Comparison of ENCODE assay signal across 28 mouse cellular contexts in the genomic region with DNA sequence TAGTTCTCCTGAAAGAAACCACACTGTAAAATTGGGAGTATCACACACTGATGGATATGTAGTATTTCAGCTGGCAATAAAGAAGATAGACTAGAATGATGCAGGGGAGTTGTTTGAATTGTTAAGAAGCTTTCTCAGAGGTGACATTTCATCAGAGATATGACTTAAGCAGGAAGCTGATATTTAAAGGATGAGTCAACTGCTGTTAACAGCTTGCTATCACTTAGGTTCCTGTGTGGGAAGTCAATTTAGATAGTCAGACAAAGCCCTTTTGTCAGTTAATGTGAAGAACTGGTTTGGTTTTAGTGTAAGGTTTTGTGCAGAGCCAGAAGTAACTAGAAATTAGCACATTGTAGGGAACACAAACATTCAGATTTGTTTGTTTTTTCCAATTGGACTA.
DNase-seq lines count a peak whose midpoint lies in the region; ATAC-seq lines count a peak whose summit lies in the region.
"Had no signal": no experiment of that assay in that cellular context is flagged by ENCODE, and none has a peak within 500 bp of the region (broad histone marks: within the 10 kb centered on the region; RNA-seq: fewer than 3 reads in every experiment).

No protein-coding gene starts in this region.

- DNase-seq in heart, postnatal 14 days, result no peak
- DNase-seq: B cell, adult 2 months; cerebellum, adult 2 months; cerebellum, postnatal 25 days; embryo, embryonic 11 days; gastrocnemius, postnatal 36 days; heart, postnatal 4 days; kidney, postnatal 36 days; lung, adult 2 months; lung, postnatal 14 days; thymus, adult 2 months had no signal

- H3K4me3 ChIP-seq in megakaryocyte, embryonic 14.5 days (replicated peaks), result peak overlapping the region; percentile 42
- H3K4me3 ChIP-seq in liver, embryonic 16.5 days (ENCODE audit: low read depth, low read length), result no peak overlapping the region
- H3K4me3 ChIP-seq in neural tube, embryonic 15.5 days (replicated peaks), result no peak overlapping the region
- H3K4me3 ChIP-seq in kidney, embryonic 14.5 days (ENCODE audit: low read length), result no peak overlapping the region
- H3K4me3 ChIP-seq: embryonic facial prominence, embryonic 13.5 days; erythroblast, embryonic 14.5 days; forebrain, embryonic 12.5 days; heart, embryonic 15.5 days; kidney, embryonic 15.5 days; limb, embryonic 12.5 days; midbrain, embryonic 10.5 days had no signal

- H3K9ac ChIP-seq in liver, embryonic 16.5 days (ENCODE audit: low read depth, low read length), result no peak overlapping the region
- no peak overlapping the region for H3K9ac ChIP-seq in neural tube, embryonic 15.5 days (replicated peaks)
- H3K9ac ChIP-seq in kidney, embryonic 14.5 days (ENCODE audit: low read depth, low read length), result no peak overlapping the region
- H3K9ac ChIP-seq: embryonic facial prominence, embryonic 13.5 days; forebrain, embryonic 12.5 days; heart, embryonic 15.5 days; hindbrain, embryonic 14.5 days; kidney, embryonic 15.5 days; limb, embryonic 12.5 days had no signal

- no peak overlapping the region for H3K4me2 ChIP-seq in liver, embryonic 16.5 days (ENCODE audit: low read depth, low read length)
- H3K4me2 ChIP-seq in neural tube, embryonic 15.5 days, result no peak overlapping the region
- H3K4me2 ChIP-seq in kidney, embryonic 14.5 days (replicated peaks; ENCODE audit: low read depth, low read length), result no peak overlapping the region
- H3K4me2 ChIP-seq: embryonic facial prominence, embryonic 13.5 days; forebrain, embryonic 12.5 days; heart, embryonic 15.5 days; hindbrain, embryonic 14.5 days; kidney, embryonic 15.5 days; limb, embryonic 12.5 days had no signal

- no peak overlapping the region for H3K27ac ChIP-seq in liver, embryonic 16.5 days (ENCODE audit: low read length)
- no peak overlapping the region for H3K27ac ChIP-seq in neural tube, embryonic 15.5 days (replicated peaks)
- no peak overlapping the region for H3K27ac ChIP-seq in kidney, embryonic 14.5 days (ENCODE audit: low read depth, low read length)
- H3K27ac ChIP-seq: embryonic facial prominence, embryonic 13.5 days; forebrain, embryonic 12.5 days; heart, embryonic 15.5 days; hindbrain, embryonic 14.5 days; kidney, embryonic 15.5 days; limb, embryonic 12.5 days; midbrain, embryonic 10.5 days; stomach, postnatal 0 days had no signal

- no peak for ATAC-seq in megakaryocyte, adult 5-6 weeks (ENCODE audit: poor library complexity, severe bottlenecking)
- ATAC-seq in common myeloid progenitor, adult 5-6 weeks (replicated peaks; ENCODE audit: low read depth, poor library complexity, severe bottlenecking), result peak; percentile 39; the same call in 1 of the 2 replicates
- ATAC-seq in liver, embryonic 16.5 days (ENCODE audit: low read depth), result peak; percentile 45; the same call in 1 of the 2 replicates
- ATAC-seq in neural tube, embryonic 15.5 days (ENCODE audit: low FRiP score), result no peak
- ATAC-seq in kidney, embryonic 14.5 days (ENCODE audit: low FRiP score, low TSS enrichment), result no peak
- ATAC-seq: intestine, postnatal 0 days; midbrain, embryonic 16.5 days had no signal

- no peaks in the 10 kb centered on the region for H3K27me3 ChIP-seq in megakaryocyte, embryonic 14.5 days (replicated peaks)
- no peaks in the 10 kb centered on the region for H3K27me3 ChIP-seq in liver, embryonic 16.5 days (ENCODE audit: control insufficient read depth, insufficient read depth, low read depth, low read length)
- H3K27me3 ChIP-seq in neural tube, embryonic 15.5 days (replicated peaks), result peaks cover 8% of the 10 kb centered on the region; the same call in 1 of the 2 replicates
- H3K27me3 ChIP-seq in kidney, embryonic 14.5 days (ENCODE audit: control insufficient read depth, insufficient read depth, low read length), result no peaks in the 10 kb centered on the region
- H3K27me3 ChIP-seq: heart, embryonic 15.5 days had no signal

- peaks cover 57% of the 10 kb centered on the region for H3K4me1 ChIP-seq in megakaryocyte, embryonic 14.5 days
- no peaks in the 10 kb centered on the region; the same call in 1 of the 2 replicates for H3K4me1 ChIP-seq in liver, embryonic 16.5 days (ENCODE audit: control insufficient read depth, low read depth, low read length)
- H3K4me1 ChIP-seq in neural tube, embryonic 15.5 days, result no peaks in the 10 kb centered on the region
- H3K4me1 ChIP-seq in kidney, embryonic 14.5 days (ENCODE audit: control insufficient read depth, insufficient read depth, low read length), result no peaks in the 10 kb centered on the region
- H3K4me1 ChIP-seq: embryonic facial prominence, embryonic 13.5 days; forebrain, embryonic 12.5 days; heart, embryonic 15.5 days; kidney, embryonic 15.5 days; limb, embryonic 12.5 days; midbrain, embryonic 10.5 days had no signal

- H3K9me3 ChIP-seq in megakaryocyte, embryonic 14.5 days, result no peaks in the 10 kb centered on the region
- no peaks in the 10 kb centered on the region for H3K9me3 ChIP-seq in liver, embryonic 16.5 days (replicated peaks; ENCODE audit: control insufficient read depth, low read length)
- no peaks in the 10 kb centered on the region for H3K9me3 ChIP-seq in neural tube, embryonic 15.5 days (replicated peaks)
- no peaks in the 10 kb centered on the region for H3K9me3 ChIP-seq in kidney, embryonic 14.5 days (ENCODE audit: control insufficient read depth, low read length)
- H3K9me3 ChIP-seq: embryonic facial prominence, embryonic 13.5 days; forebrain, embryonic 12.5 days; heart, embryonic 15.5 days; kidney, embryonic 15.5 days; limb, embryonic 12.5 days; midbrain, embryonic 10.5 days had no signal

- intact Hi-C loops in heart, postnatal 14 days (cut with DNase I), result no loop called here

- H3K36me3 ChIP-seq in megakaryocyte, embryonic 14.5 days (replicated peaks; ENCODE audit: low read length), result peaks cover 18% of the 10 kb centered on the region
- no peaks in the 10 kb centered on the region for H3K36me3 ChIP-seq in liver, embryonic 16.5 days (ENCODE audit: control insufficient read depth, insufficient read depth)
- H3K36me3 ChIP-seq in neural tube, embryonic 15.5 days, result no peaks in the 10 kb centered on the region
- H3K36me3 ChIP-seq in kidney, embryonic 14.5 days (ENCODE audit: control insufficient read depth, insufficient read depth, low read length), result no peaks in the 10 kb centered on the region
- H3K36me3 ChIP-seq: embryonic facial prominence, embryonic 13.5 days; forebrain, embryonic 12.5 days; heart, embryonic 15.5 days; kidney, embryonic 15.5 days; limb, embryonic 12.5 days; midbrain, embryonic 10.5 days had no signal

Comparison
In these comparisons a context has a peak if more than half of its experiments do, and no peak if none do; other contexts are left out.
1. ATAC-seq: peak in common myeloid progenitor, adult 5-6 weeks (single experiment) and liver, embryonic 16.5 days (single experiment); none in megakaryocyte, adult 5-6 weeks (single experiment), neural tube, embryonic 15.5 days (single experiment) and kidney, embryonic 14.5 days (single experiment).